Mouse (Mus musculus): ENCODE measurements around the gene Rcbtb2. TPM values are rescaled to one million over a fixed set of nuclear protein-coding genes. Genes with fewer than 3 reads are reported as not detected.

Rcbtb2 gene
- total and polyA plus RNA-seq, 2 experiments from 2014 or later, result 43.1 to 54.1 TPM

DNA sequence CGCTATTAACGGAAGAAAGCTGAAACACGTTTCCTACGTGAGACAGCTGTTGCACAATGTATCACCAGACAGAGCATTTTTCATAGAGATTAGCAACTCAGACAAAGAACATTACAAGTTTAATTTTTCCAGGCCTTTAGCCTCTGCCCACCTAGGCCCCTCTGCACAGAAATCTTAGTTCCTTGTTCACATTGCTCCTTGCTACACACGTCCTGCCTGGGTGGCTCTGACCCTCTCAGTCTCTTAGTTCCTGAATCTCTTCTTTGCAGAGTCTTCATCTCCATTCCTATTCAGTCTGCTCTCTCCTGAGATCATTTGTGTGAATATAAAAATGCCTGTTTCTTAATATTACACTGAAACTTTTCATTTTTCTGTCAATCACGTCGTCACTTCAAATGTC lies 134.5 kb downstream of the Rcbtb2 start:
- Histone ChIP-seq H3K27ac (ENCODE audit: low read depth, low read length) (no peak overlapping the region), H3K4me2 (ENCODE audit: low read depth, low read length, poor library complexity, severe bottlenecking) (no peak overlapping the region), H3K36me3 (ENCODE audit: insufficient read depth, low read length) (no peaks in the 10 kb centered on the region; the same call in 1 of the 2 replicates), H3K9ac (replicated peaks; ENCODE audit: low read length, poor library complexity, severe bottlenecking) (no peak overlapping the region), H3K27me3 (ENCODE audit: insufficient read depth, low read length) (no peaks in the 10 kb centered on the region), H3K4me1 (ENCODE audit: insufficient read depth, low read length) (no peaks in the 10 kb centered on the region), H3K4me3 (ENCODE audit: low read depth, low read length) (no peak overlapping the region), H3K9me3 (ENCODE audit: low read length) (no peaks in the 10 kb centered on the region)
- no peak for DNase-seq (ENCODE audit: low spot score)
- no peak for TF ChIP-seq CTCF (IDR thresholded peaks at IDR 0.05)
- 70% methylated on average over 7 of the region's 7 CpGs for WGBS
- no peak for ATAC-seq (ENCODE audit: low FRiP score)

MicroRNAs within 50 kb of the gene (microRNA counts, 519-probe panel; counts per million panel counts)
- 528 counts per million, percentile 58 among the panel's probes with 10 or more counts for microRNA mmu-miR-687

Small RNAs within 50 kb of the gene (microRNA-seq; reads per million reads assigned to microRNA genes)
- not detected for gene Mir687 (ENCODE audit: borderline number of aligned reads)

Other genes starting within 250 kb of the Rcbtb2 start
- gene Cysltr2, start 73.9 kb upstream of the Rcbtb2 start, total RNA-seq (2014; rRNA removed), result 0.76 TPM in 1 of 2 replicates, not detected in the other
- gene Cysltr2, start 73.9 kb upstream of the Rcbtb2 start, polyA plus RNA-seq (2015; fragmentation: Nextera tagmentation; extraction: Ambion mirVana), result 0.30 and 0.33 TPM in 2 replicates
- gene Lpar6, start 114.9 kb downstream of the Rcbtb2 start, total RNA-seq (2014; rRNA removed), result 2.2 and 2.3 TPM in 2 replicates
- gene Lpar6, start 114.9 kb downstream of the Rcbtb2 start, polyA plus RNA-seq (2015; fragmentation: Nextera tagmentation; extraction: Ambion mirVana), result 1.3 and 1.8 TPM in 2 replicates
- gene Rb1, start 202.8 kb downstream of the Rcbtb2 start, total RNA-seq (2014; rRNA removed), result 32.7 and 41.5 TPM in 2 replicates
- gene Rb1, start 202.8 kb downstream of the Rcbtb2 start, polyA plus RNA-seq (2015; fragmentation: Nextera tagmentation; extraction: Ambion mirVana), result 17.3 and 19.0 TPM in 2 replicates